Mouse (Mus musculus) brown adipose tissue, adult 24 weeks (tissue): ENCODE results near the gene Cops9. TPM values are rescaled to one million over a fixed set of nuclear protein-coding genes. Genes with fewer than 3 reads are reported as not detected.

Experiments
- H3K27ac ChIP-seq: fragments of 200-500 bp; replicated peaks from 2 replicates; pipeline ENCODE4 v1.5.1; 2012; ENCODE audit warnings: low read depth, mild to moderate bottlenecking, low read length
- H3K4me1 ChIP-seq: fragments of 200-500 bp; 2 replicates; pipeline ENCODE4 v1.6.1; 2012; ENCODE audit warnings: low read length, mixed read lengths; ENCODE audit not compliant: control insufficient read depth, insufficient read depth, insufficient read length
- H3K4me3 ChIP-seq: fragments of 200-500 bp; 2 replicates; pipeline ENCODE4 v1.5.1; 2012; ENCODE audit warnings: low read depth, mild to moderate bottlenecking, low read length, moderate library complexity; ENCODE audit not compliant: insufficient read depth
- polyA plus RNA-seq: library from polyadenylated mRNA; stranded (reverse); fragments of >200 nt; gene quantifications from 2 replicates; pipeline ENCODE4 v1.2.4, GENCODE M21; 2012; ENCODE audit not compliant: missing spikeins, insufficient read depth, insufficient read length

Cops9 gene
- polyA plus RNA-seq, 1 experiment, result 1,028 TPM

- no peak overlapping the region for H3K4me3 ChIP-seq
- H3K27ac ChIP-seq, result no peak overlapping the region
- H3K4me1 ChIP-seq, result peaks cover 11% of the 10 kb centered on the region
Measured at GRCm38 (mm10) chr1:92636015-92636414, 5.8 kb downstream of the Cops9 start.

DNA sequence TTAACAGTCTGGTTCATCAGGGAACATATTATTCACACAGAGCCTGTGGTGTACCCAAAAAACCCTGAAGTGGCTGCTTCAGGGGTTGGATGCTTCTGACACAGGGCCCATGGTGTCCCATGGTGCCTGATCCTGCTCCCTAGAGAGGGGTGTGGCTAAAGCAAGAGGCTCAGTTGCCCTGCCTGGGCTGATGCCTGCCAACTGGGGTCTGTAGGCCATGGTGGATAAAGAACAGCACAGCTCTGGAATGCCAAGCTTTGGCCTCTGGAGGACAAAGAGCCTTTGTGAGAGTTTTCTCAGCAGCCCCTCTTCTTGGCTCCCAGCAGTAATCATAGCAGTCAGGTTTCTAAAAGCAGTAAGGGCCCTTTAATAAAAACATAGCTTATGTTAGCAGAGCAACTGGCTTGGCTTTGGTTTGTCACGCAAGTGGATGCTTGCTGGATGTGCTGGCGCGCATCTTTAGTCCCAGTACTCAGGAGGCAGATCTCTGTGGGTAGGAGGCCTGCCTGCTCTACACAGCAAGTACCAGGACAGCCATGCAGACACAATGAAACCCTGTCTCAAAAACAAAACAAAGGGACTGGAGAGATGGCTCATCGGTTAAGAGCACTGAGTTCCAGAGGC lies 6.7 kb downstream of the Cops9 start:
- H3K27ac ChIP-seq, result no peak overlapping the region
- no peak overlapping the region for H3K4me3 ChIP-seq
- H3K4me1 ChIP-seq, result peaks cover 1% of the 10 kb centered on the region; the same call in 1 of the 2 replicates

- no peak overlapping the region for H3K4me3 ChIP-seq
- no peaks in the 10 kb centered on the region for H3K4me1 ChIP-seq
- no peak overlapping the region for H3K27ac ChIP-seq
Measured at GRCm38 (mm10) chr1:92634569-92634968, 7.2 kb downstream of the Cops9 start.

DNA sequence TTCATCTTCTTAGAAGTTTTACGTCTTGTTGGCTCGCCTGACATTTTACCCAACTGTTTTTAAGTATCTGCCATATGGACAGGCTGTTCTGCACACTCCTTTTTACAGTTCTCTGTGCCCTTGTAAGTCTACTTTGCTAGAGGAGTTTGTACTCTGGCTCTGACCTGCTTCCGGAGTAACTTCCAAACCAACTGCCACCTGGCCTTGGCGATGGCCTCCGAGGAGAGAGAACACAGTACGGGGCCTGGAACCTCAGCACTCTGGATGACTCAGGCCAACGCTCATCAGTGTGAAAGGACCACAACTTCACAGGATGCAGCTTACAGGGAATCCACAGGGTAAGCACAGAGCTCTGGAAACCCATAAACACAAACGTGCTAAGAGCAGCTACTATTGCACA lies 8.1 kb downstream of the Cops9 start:
- Histone ChIP-seq H3K4me1 (no peaks in the 10 kb centered on the region), H3K27ac (no peak overlapping the region), H3K4me3 (no peak overlapping the region)

DNA sequence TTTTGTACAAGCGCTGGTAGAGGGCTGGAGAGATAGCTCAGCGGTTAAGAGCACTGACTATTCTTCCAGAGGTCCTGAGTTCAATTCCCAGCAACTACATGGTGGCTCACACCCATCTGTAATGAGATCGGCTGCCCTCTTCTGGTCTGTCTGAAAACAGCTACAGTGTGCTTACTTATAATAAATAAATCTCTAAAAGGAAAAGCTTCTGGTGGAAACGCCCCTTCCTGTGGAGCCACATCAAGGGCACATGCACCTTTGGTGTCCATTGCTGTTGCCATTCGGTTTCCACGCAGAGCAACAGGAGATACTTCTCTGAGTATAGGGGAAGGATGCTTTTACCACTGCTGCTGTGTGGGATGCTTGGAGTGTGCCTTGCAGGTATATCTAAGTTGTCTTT lies 8.8 kb downstream of the Cops9 start:
- Histone ChIP-seq H3K4me1 (no peaks in the 10 kb centered on the region), H3K27ac (no peak overlapping the region), H3K4me3 (no peak overlapping the region)

DNA sequence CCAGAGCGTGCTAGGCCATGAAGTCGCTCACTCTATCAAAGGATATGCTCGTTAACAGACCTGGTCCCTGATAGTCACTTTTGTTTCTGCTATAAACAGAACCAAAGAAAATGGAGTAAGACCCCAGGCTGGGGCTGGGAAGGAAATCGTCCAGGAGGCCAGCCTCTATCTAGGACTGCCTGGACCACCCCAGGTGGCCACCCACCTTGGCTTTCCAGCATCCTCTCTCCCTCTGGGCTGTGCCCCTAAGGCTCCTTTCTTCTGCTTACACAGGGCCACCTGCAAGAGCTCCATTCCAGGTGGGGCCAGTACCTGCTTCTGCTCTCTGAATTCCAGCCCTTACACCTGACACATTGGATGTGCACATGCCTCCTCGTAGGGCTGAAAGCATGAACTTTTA lies 9.6 kb downstream of the Cops9 start:
- Histone ChIP-seq H3K27ac (no peak overlapping the region), H3K4me3 (no peak overlapping the region), H3K4me1 (no peaks in the 10 kb centered on the region)

DNA sequence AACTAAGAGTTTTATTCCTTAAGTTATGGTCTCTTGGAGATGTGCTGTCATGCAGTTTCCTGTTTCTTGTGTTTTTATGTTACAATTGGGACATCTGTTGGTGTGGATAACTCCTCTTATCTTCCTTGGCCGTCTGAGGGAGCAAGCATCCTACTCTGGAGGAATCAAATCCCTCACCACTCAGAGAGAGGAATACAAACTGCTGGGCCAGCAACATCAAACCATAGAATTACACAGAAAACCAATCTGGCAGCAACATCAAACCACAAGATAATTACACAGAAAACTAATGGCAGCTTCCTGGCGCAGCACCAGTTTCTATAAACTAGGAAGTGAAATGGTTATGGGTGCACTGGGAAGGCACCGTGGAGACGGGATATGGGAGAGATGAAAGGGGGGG lies 13.6 kb downstream of the Cops9 start:
- Histone ChIP-seq H3K4me3 (no peak overlapping the region), H3K27ac (no peak overlapping the region), H3K4me1 (no peaks in the 10 kb centered on the region)

DNA sequence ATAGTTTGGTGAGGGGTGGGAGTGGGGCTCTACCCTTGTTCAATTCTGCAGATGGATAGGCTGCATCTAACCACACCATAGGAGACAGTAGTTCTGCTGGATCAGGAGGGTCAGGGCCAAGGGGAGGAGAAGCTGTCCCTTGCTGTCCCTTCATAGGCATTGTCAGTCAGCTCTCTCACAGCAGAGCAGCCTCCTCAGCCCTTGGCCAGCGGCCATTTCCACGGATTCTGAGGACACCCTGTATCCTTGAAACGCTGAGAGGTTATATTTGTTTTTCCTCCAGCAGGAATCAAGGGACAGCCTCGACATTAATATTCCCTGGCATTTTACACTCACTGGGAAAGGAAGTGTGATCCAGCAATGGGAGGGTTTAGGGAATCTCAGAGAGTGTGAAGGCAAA lies 23.4 kb downstream of the Cops9 start:
- Histone ChIP-seq H3K4me1 (no peaks in the 10 kb centered on the region), H3K4me3 (no peak overlapping the region)

DNA sequence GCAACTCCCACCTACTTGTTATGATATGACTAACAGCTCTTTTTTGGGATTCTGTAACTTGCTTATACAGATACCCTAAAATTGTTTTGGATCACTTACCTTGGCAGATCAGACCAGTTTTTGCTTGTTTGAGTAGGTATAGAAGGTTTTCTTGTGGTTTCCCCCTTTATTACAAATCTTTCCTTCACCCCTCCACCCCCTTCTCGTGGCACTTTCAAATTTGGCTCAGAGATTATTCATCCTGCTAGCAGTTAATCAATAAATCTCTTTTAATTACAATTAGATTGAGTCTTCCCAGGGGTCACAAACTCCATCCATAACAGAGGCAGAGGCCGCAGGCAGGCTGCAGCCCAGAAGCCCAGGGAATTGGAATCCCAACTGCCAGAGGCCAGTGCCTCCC lies 24.3 kb downstream of the Cops9 start, which contains the start of gene Olfr12:
Olfr12 (plus strand) TSS at position 301 of the 400 bp plus-strand sequence.
- Histone ChIP-seq H3K27ac (no peak within 1 kb of the TSS), H3K4me1 (no peaks in the 10 kb centered on the region), H3K4me3 (no peak within 1 kb of the TSS)

More for the DNA sequence above, 23.4 kb downstream of the Cops9 start:
- no peak overlapping the region for H3K27ac ChIP-seq

GRCm38 (mm10) chr1:92616046-92616445 lies 25.7 kb downstream of the Cops9 start:
- Histone ChIP-seq H3K4me3 (no peak overlapping the region), H3K4me1 (no peaks in the 10 kb centered on the region), H3K27ac (no peak overlapping the region)

DNA sequence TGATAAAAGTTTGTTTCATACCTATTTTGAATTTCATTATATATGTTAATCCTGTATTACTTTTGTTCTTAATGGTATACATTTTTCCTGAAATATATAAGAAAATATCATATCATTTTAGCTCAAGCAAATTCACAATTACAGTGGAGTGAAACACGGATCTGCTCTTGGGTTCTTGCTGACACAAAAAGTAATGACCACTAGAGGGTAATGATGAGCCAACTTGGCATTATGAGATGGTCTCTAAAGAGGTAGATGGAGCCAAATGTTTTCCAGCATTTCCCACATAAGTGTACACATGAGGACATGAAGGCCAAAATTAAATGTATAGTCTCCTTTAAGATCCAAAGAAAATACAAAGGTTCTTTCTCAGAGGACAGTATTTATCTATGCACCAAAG lies 27.3 kb downstream of the Cops9 start:
- no peaks in the 10 kb centered on the region for H3K4me1 ChIP-seq
- no peak overlapping the region for H3K27ac ChIP-seq
- no peak overlapping the region for H3K4me3 ChIP-seq

DNA sequence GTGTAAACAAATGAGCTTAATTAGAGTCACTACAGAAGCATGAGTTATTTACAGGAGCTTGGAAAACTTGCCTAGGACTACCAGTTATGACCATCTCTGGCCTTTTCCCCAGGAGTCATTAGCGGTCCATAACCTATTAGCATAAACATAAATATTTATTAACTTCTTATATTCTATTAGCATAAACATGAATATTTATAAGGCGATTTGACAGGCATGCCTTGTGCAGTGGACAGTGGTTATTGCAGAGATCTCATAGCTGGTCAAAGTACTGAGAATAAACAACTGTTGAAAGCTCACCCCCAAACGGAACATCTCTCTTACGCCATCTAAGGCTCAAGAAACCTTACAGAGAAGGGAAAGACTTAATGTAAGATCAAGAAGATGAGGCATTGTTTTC lies 28.6 kb downstream of the Cops9 start:
- no peak overlapping the region for H3K4me3 ChIP-seq
- no peak overlapping the region for H3K27ac ChIP-seq
- no peaks in the 10 kb centered on the region for H3K4me1 ChIP-seq

- H3K4me1 ChIP-seq, result no peaks in the 10 kb centered on the region
- no peak overlapping the region for H3K4me3 ChIP-seq
- no peak overlapping the region for H3K27ac ChIP-seq
Measured at GRCm38 (mm10) chr1:92611008-92611407, 30.8 kb downstream of the Cops9 start.

DNA sequence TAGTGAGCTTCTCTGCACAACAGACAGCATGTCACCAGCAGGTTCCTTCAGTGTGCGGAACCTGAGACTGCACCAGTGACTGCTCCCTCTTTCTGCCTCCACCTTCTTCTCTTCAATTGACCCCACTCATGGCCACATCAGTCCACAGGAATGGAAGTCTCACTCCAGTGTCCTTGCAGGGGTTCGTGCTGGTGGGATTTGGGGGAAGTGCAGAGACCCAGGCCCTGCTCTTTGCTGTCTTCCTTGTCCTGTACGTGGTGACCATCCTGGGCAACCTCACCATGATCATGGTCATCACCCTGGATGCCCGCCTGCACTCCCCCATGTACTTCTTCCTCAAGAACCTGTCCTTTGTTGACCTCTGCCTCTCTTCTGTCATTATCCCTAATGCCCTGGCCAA lies 34.1 kb downstream of the Cops9 start:
- Histone ChIP-seq H3K4me1 (no peaks in the 10 kb centered on the region), H3K4me3 (no peak overlapping the region), H3K27ac (no peak overlapping the region)

- H3K4me1 ChIP-seq, result no peaks in the 10 kb centered on the region
- H3K27ac ChIP-seq, result no peak within 1 kb of the TSS
- H3K4me3 ChIP-seq, result no peak within 1 kb of the TSS
Measured at GRCm38 (mm10) chr1:92605482-92605881, 36.3 kb downstream of the Cops9 start, which contains the start of gene Olfr1410. Olfr1410 (plus strand) TSS chr1:92605782.

- Histone ChIP-seq H3K4me3 (no peak overlapping the region), H3K27ac (no peak overlapping the region), H3K4me1 (no peaks in the 10 kb centered on the region)
Measured at GRCm38 (mm10) chr1:92596019-92596418, 45.8 kb downstream of the Cops9 start.
